Mouse (Mus musculus) regulatory T cell (primary cell): ENCODE results near the gene Rps26.

Experiments used
- in situ Hi-C: fragments of 300-600 bp; cut with MboI, MseI; formaldehyde crosslinking; loops from one replicate; pipeline ENCODE4 v1.15.1; 2025; ENCODE audit warnings: high pct_unique_total_duplicates

Gene Rps26

GRCm38 (mm10) chr10:128626311-128627310 lies at the start of gene Rps26:
Rps26 (minus strand) TSS chr10:128626747.
- in situ Hi-C loops, result loop anchor here (5.0 kb wide), 1 partner anchor 46 kb away; the partner anchor contains the start of gene Suox

DNA sequence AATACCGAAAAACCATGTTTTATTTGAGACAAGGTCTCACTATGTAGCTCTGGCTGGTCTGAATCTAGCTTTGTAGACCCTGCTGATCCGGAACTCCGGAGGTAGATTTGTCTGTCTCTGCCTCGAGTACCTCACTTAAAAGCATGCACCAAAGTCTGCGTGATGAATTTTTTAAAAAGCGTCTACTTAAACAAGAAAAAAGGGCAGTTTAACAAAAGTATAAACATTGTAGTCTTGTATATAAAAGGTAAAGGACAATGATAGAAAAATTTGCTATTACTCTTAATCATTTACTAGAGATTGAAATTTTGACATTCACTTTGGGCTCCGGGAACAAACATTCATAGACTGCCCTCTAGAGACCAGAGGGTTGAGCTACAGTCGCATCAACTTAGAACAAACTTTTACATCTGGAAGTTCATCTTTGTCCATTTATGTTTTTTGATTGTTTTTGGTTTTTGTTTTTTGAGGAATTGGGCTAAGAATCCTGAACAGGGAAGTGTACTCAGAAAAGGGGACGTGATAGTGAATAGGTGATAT lies 48.0 kb upstream of the Rps26 start:
- in situ Hi-C loops, result loop anchor here (5.0 kb wide), 1 partner anchor 47 kb away; the partner anchor contains the start of gene Rps26

GRCm38 (mm10) chr10:128673763-128674468 lies 47.4 kb upstream of the Rps26 start, which contains the start of gene Suox:
Suox (minus strand) TSS chr10:128674073.
- in situ Hi-C loops, result loop anchor here (5.0 kb wide), 1 partner anchor 47 kb away; the partner anchor contains the start of gene Rps26

- in situ Hi-C loops, result loop anchor here (5.0 kb wide), 1 partner anchor 44 kb away; the partner anchor contains the start of gene Rps26
Measured at GRCm38 (mm10) chr10:128671148-128671547, 44.6 kb upstream of the Rps26 start.

DNA sequence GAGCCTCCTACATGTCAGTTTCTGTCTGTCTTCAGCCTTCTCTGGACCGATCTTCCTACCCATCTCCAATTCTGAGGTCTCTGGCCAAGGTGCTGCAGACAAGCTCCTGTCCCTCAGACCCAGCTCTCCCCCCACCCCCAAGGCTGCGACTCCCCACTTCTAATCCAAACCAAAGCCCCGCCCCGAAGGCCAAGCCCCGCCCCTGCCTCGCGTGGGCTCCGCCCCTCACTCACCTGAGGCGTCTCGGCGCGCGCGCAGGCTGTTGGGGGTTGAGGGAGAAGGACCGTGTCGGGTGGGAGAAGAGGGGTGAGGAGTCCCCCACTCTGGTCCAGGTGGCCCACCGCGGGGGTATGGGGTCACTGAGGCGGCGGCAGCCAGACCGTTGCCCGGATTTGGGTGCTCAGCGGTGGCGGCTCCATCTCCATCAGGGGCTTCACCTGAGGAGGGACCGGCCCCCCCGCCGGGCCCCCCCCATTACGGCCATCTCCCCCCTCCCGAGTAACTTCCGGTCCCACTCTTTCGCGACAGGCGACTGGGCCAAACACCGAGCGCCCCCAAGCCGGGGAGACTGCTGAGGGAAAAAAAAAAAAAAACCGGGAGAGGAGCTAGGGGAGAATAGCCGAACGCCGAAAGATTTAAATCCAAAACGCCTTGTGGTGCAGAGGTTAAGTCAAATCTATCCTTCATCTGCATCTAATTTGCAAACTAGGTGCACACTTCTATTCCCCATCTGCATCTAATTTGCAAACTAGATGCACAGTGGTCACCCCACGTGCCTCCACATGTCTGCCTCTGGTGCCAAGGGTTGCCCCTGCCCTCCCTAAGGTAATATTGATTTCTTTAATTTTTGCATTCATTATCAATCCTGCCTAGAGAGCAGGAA lies 42.5 kb upstream of the Rps26 start:
- in situ Hi-C loops, result no loop called here

DNA sequence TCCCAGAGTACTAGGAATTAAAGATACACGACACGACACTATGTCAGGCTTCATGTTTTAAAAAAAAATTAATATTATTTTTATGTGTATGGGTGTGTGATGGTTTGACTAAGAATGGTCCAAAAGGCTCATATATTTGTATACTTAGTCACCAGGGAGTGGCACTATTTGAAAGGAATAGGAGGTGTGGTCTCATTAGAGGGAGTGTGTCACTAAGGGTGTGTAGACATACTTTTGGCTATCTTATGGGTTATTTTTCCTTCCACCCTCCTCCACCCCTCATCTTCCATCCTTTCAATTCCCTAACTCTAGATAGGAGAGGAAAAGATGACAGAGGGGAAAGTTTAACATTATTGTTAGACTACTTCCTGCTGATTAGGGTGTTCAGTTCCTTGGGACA lies 39.3 kb upstream of the Rps26 start:
- in situ Hi-C loops, result no loop called here

DNA sequence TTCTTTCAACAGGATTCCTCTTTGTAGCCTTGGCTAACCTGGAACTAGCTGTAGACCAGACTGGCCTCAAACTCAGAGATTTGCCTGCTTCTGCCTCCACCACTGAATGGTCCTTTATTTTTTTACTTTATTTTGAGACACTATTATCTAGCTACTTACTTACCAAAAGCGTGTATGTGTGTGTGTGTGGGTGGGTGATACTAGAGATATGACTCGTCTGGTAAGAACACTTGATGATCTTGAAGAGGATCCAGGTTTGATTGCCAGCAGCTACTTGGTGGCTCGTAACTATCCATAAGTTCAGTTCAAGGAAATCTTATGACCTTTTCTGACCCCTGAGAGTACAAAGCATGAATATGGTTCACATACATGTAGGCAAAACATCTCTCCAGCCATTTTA lies 38.8 kb upstream of the Rps26 start:
- in situ Hi-C loops, result no loop called here

DNA sequence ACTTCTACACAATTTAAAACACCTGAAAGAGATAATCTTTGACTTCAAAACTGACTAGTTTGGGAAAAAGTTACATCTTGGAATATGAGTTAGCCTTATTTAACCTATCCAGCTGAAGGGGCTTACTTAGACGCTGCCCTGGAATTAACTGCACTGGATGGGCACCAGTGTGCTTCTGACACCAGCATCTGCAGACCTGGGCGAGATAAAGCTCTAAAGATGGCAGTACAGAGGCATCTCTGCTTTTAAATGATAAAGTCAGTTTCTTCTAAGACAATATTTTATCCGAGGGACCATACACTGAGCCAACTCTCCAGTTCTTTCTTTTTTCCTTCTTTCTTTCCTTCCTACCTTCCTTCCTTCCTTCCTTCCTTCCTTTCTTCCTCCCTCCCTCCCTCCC lies 38.3 kb upstream of the Rps26 start:
- in situ Hi-C loops, result no loop called here

DNA sequence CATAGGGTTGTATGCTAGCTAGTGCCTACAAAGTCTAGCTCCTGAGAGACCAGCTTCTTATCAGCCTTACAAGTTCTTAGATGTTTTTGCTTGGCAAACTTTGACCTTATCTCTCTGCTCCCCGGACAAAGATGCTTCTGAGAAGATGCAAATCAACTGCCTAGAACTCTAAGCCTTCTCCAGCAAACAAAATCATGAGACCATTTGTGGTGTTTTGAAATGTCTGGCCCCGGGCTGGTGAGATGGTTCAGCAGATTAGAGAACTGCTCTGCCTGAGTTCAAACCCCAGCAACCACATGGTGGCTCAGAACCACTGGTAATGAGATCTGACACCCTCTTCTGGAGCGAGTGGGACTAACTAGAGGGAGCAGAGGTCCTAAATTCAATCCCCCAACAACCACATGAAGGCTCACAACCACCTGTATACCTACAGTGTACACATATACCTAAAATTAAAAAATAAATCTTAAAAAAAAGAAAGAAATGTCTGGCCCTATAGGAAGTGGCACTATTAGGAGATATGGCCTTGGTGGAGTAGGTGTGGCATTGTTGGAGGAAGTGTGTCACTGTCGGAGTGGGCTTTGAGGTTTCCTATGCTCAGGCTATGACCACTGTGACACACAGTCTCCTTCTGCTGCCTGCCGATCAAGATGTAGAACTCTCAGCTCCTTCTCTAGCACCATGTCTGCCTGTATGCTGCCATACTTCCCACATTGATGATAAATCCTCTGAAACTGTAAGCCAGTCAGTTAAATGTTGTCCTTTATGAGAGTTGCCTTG lies 37.1 kb upstream of the Rps26 start:
- in situ Hi-C loops, result no loop called here

GRCm38 (mm10) chr10:128662465-128662864 lies 35.9 kb upstream of the Rps26 start:
- in situ Hi-C loops, result no loop called here

DNA sequence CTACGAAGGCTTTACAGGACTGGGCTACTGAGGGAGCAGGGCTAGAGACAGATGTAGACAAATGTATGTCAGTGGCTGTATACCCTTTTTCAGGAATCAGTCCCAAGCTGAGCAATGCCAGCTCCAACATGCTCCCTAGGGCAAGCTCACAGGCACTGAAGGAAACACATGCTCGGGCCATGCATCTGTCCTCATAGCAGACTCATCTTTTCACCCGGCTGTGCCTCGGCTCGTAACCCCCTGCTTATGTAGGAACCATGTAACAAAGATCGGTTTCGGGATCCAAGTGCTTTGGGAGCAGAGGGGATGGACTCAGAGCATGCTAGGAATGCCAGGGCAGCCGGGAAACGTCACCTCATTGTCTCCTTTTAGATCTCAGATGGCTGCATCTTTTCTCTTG lies 32.9 kb upstream of the Rps26 start:
- in situ Hi-C loops, result no loop called here

DNA sequence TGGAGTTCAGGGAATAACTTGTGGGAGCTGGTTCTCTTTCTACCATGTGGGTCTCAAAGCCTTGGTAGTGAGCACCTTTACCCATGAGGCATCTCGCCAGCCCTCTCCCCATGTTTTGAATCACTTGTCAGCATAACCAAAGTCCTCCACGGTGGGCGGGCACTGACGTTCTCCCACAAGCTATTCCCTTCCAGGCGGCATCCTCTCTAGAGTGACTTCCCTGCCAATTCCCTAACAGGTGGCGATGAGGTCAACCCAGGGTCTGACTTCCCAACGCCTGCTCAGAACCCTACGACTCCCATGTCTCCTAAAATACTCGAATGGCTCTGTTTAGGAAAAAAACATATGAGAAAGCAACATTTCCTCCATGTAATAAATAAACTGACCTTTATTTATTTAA lies 31.3 kb upstream of the Rps26 start:
- in situ Hi-C loops, result no loop called here

DNA sequence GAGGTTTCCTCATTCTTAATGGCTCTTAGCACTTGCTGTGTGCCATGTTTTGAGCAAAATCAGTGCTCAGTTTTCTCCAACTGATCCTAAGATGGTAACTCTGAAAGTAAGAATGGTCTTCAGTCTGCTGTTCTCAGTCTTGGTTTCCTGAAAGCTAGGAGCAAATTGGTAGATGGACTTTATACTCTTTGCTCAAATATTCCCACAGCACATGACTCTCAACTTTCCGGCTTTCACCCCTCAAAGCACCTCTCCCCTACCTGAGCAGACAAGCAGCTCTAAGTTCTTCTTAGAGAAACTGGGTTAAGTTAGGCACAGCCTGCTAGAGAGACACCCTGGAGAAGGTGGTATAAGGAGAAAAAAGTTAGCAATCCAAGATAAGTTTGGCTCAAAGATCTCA lies 30.2 kb upstream of the Rps26 start:
- in situ Hi-C loops, result no loop called here

DNA sequence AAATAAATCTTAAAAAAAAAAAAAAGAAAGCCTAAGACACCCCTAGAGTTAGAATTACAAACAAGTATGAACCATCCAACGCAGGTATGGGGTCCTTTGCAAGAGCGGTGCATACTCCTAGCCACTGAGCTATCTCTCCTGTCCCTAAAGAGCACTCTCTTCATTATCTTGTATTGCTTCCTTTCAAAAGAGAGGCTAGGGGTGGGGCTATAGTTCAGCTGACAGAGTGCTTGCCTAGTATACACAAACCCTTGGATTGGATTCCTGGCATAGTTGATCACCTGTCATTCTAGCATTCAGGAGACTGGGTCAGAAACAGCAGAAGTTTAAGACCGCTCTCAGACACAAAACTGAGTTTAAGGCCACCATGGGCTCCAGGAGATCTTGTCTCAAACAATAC lies 28.7 kb upstream of the Rps26 start:
- in situ Hi-C loops, result no loop called here

DNA sequence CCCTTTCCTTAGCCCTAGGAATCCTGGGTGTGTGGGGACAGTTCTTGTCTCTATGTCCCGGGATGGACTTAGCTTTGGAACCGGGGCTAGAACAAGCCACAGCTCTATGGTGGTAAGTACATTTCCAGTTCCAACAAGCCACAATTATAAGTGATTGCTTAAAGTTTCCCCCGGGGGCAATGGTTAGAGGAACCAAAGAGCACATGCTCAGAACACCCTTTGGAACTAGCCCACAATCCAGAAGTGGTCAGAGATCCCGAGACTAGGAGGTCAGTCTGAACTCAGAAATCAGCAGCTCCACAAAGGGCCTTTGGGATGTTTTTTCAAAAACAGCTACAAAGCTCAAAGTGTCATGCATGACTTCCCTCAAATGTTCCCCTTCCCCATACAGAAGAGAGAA lies 27.3 kb upstream of the Rps26 start:
- in situ Hi-C loops, result no loop called here

GRCm38 (mm10) chr10:128646139-128647089 lies 19.9 kb upstream of the Rps26 start:
- in situ Hi-C loops, result no loop called here

DNA sequence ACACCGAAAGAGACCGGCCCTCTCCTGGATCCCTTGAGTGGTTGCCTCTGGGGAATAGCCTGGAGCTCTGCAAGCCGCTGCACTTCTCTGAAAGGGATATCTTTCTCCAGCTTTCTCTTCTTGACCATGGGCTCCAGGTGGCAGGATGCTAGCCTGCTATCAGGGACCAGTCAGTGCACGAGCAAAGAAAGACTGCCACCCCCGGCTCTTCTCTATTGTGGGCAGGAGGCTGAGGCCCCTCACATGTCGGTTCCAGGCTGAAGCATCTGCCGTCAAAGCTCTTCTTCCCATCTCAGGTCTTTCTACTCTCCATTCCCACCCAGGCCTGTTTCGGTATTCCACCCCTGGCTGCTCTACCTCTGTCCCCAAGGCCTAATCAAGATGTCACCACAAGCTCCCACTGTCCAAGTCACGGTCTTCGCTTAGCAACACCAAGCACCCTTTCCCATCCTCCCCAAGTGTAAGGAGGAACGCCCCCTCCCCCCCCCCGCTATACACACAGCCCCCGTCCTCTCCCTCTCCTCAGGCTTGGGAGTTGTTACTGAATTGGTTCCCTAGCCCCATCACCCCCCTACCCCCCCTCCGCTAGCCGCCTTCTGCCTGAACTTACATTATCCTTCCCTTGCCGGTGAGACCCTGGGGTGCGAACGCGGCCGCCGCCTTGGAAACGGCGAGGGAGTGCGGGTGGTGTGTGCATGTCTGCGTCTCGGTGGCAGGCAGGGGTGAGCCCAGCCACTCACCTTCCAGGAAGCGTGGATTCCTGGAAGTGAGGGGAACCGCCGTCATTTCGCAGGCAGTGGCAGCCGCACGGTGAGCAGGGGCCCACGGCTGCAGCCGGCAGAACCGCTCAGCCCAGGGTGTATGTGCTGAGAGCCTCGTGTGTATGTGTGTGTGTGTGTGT lies 18.8 kb upstream of the Rps26 start, which contains the start of gene Ikzf4:
Gene Ikzf4, minus strand, starts transcription at position 881 of the 901 bp plus-strand sequence.
- in situ Hi-C loops, result no loop called here

DNA sequence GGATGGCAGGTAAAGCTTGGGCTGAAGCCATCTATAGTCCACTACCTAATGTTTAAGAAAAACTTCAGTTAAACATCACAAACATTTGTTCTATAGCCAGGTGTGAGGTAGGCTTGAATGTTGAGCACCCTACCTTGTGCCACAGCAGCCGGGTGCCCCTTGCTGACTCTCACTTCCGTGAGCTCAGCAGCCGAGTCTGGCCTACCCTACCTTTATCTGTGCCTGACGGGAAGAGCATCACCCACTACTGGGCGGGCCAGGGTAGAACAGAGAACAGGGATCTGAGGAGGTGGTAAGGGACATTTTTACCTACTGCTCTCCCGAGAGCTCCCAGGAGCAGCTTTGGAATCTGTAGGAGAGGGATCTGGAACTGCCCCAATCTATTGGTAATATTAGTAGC lies 16.2 kb upstream of the Rps26 start:
- in situ Hi-C loops, result no loop called here
